Mouse (Mus musculus): ENCODE measurements around the gene Tmem164.

DNA sequence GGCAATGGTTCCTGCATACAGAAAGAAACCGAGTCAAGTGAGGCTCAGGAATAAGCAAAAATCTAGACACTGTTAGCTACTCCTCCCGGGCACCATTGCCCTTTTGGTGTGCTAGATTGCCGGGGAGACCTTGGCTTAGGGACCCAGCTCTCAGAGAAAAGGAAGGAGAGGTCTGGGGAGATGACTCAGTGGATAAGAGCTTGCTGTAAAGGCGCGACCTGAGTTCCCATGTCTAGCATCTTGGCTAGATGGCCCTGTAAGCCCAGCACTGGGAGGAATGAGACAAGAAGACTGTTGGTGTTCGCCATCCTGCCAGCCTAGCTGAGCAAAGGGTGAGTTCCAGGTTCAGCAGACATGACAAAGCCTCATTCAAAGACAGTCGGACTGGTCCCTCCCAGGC is 158.2 kb downstream of the Tmem164 start:
- no peak for TF ChIP-seq POLR2A (IDR thresholded peaks at IDR 0.05; ENCODE audit: low read depth, low read length)
- no peak for TF ChIP-seq CTCF (IDR thresholded peaks at IDR 0.05; ENCODE audit: extremely low read depth, insufficient read length, insufficient replicate concordance, low read depth, low read length)
